Mouse (Mus musculus) neural tube, embryonic 11.5 days (tissue): Measurements from ENCODE around the gene Spata13. TPM values are rescaled to one million over a fixed set of nuclear protein-coding genes. Genes with fewer than 3 reads are reported as not detected.
A peak's percentile ranks its signal among the peaks of the same experiment; 100 is the strongest.

Experiments
- ATAC-seq: fragments of 200-750 bp; cut with Nextera tagmentation; 2 replicates; pipeline ENCODE4 v1.8.0; 2017; ENCODE audit warnings: moderate number of reproducible peaks, mild to moderate bottlenecking, moderate TSS enrichment, moderate library complexity; ENCODE audit not compliant: insufficient read depth, low FRiP score, low TSS enrichment
- DNase-seq: peaks from one replicate; pipeline ENCODE4 v3.0.0-alpha.2; 2015; ENCODE audit warnings: low spot score
- H3K27ac ChIP-seq: fragments of 300-500 bp; sonication (generic); 2 replicates; pipeline ENCODE4 v1.5.1; 2014; ENCODE audit warnings: low read depth, mild to moderate bottlenecking, low read length
- H3K27me3 ChIP-seq: fragments of 300-500 bp; sonication (generic); 2 replicates; pipeline ENCODE4 v1.6.1; 2014; ENCODE audit warnings: mild to moderate bottlenecking, low read length, mixed read lengths; ENCODE audit not compliant: control insufficient read depth, insufficient read depth
- H3K36me3 ChIP-seq: fragments of 300-500 bp; sonication (generic); 2 replicates; pipeline ENCODE4 v1.6.1; 2014; ENCODE audit warnings: mild to moderate bottlenecking, low read length, moderate library complexity, mixed read lengths; ENCODE audit not compliant: control insufficient read depth, insufficient read depth
- H3K4me1 ChIP-seq: fragments of 300-500 bp; sonication (generic); 2 replicates; pipeline ENCODE4 v1.6.1; 2014; ENCODE audit warnings: low read length, mixed read lengths; ENCODE audit not compliant: control insufficient read depth, insufficient read depth
- H3K4me2 ChIP-seq: fragments of 300-500 bp; sonication (generic); 2 replicates; pipeline ENCODE4 v1.6.1; 2014; ENCODE audit warnings: low read depth, mild to moderate bottlenecking, moderate library complexity
- H3K4me3 ChIP-seq: fragments of 300-500 bp; sonication (generic); 2 replicates; pipeline ENCODE4 v1.5.1; 2014; ENCODE audit warnings: low read depth, low read length
- H3K9ac ChIP-seq: fragments of 300-500 bp; sonication (generic); 2 replicates; pipeline ENCODE4 v1.6.1; 2014; ENCODE audit warnings: mild to moderate bottlenecking, low read length
- H3K9me3 ChIP-seq: fragments of 300-500 bp; sonication (generic); 2 replicates; pipeline ENCODE4 v1.6.1; 2016; ENCODE audit warnings: low read length; ENCODE audit not compliant: control insufficient read depth
- WGBS: fragments of 180-500 bp; shearing (Covaris S2); extraction: QIAGEN DNeasy Blood & Tissue Kit; methylation state at CpG from one replicate; pipeline ENCODE4 v1.1.7; 2014; 5-methylcytosine and 5-hydroxymethylcytosine counted together
- polyA plus RNA-seq: library from polyadenylated mRNA; unstranded; fragments of >200 nt; fragmentation: Nextera tagmentation; extraction: Ambion mirVana; gene quantifications from 2 replicates; pipeline ENCODE4 v1.2.1, GENCODE M21; 2014

Spata13 gene
- polyA plus RNA-seq = 56.2 and 64.9 TPM in 2 replicates

GRCm38 (mm10) chr14:60633961-60634864 is at the start of gene Spata13:
Gene Spata13 (plus strand): TSS chr14:60634001.
- peaks cover 38% of the 10 kb centered on the region for H3K4me1 ChIP-seq
- H3K9ac ChIP-seq = peak within 1 kb of the TSS; percentile 64
- WGBS = 0% methylated on average over 47 of the region's 50 CpGs
- H3K36me3 ChIP-seq = no peaks in the 10 kb centered on the region
- H3K27ac ChIP-seq = peak within 1 kb of the TSS; percentile 54
- ATAC-seq = peak; percentile 75
- no peaks in the 10 kb centered on the region for H3K27me3 ChIP-seq
- peak within 1 kb of the TSS; percentile 91 for H3K4me2 ChIP-seq
- no peaks in the 10 kb centered on the region for H3K9me3 ChIP-seq
- peak; percentile 95 for DNase-seq
- H3K4me3 ChIP-seq = peak within 1 kb of the TSS; percentile 69

GRCm38 (mm10) chr14:60586687-60587453 is 46.9 kb upstream of the Spata13 start:
- 0 out of 2 replicates have a peak overlapping the region, but pooled peaks have one; percentile 46 for H3K27ac ChIP-seq
- no peak overlapping the region for H3K4me3 ChIP-seq
- H3K4me1 ChIP-seq = peaks cover 3% of the 10 kb centered on the region; the same call in 1 of the 2 replicates
- H3K9me3 ChIP-seq = no peaks in the 10 kb centered on the region
- no peaks in the 10 kb centered on the region for H3K36me3 ChIP-seq
- H3K27me3 ChIP-seq = no peaks in the 10 kb centered on the region
- DNase-seq (peak; percentile 48), ATAC-seq (no peak)
- H3K4me2 ChIP-seq = no peak overlapping the region
- H3K9ac ChIP-seq = no peak overlapping the region
- WGBS = 50% methylated on average over 15 of the region's 15 CpGs

GRCm38 (mm10) chr14:60589001-60589400 is 44.8 kb upstream of the Spata13 start:
- 77% methylated on average over 2 of the region's 2 CpGs for WGBS
- no peak overlapping the region for H3K27ac ChIP-seq
- no peak for ATAC-seq

GRCm38 (mm10) chr14:60592339-60592738 is 41.5 kb upstream of the Spata13 start:
- no peak overlapping the region for H3K4me2 ChIP-seq
- H3K9ac ChIP-seq = no peak overlapping the region
- no peaks in the 10 kb centered on the region for H3K36me3 ChIP-seq
- H3K9me3 ChIP-seq = no peaks in the 10 kb centered on the region
- peaks cover 4% of the 10 kb centered on the region for H3K4me1 ChIP-seq
- DNase-seq (no peak), ATAC-seq (no peak)
- H3K27ac ChIP-seq = no peak overlapping the region
- H3K27me3 ChIP-seq = no peaks in the 10 kb centered on the region
- 91% methylated on average over 5 of the region's 5 CpGs for WGBS
- no peak overlapping the region for H3K4me3 ChIP-seq

More at GRCm38 (mm10) chr14:60589001-60589400, 44.8 kb upstream of the Spata13 start:
- Histone ChIP-seq H3K9ac (no peak overlapping the region), H3K36me3 (no peaks in the 10 kb centered on the region), H3K27me3 (no peaks in the 10 kb centered on the region), H3K9me3 (no peaks in the 10 kb centered on the region), H3K4me3 (no peak overlapping the region), H3K4me2 (no peak overlapping the region), H3K4me1 (peaks cover 3% of the 10 kb centered on the region; the same call in 1 of the 2 replicates)
- DNase-seq = no peak

GRCm38 (mm10) chr14:60592822-60593221 is 41.0 kb upstream of the Spata13 start:
- DNase-seq (no peak), ATAC-seq (no peak)
- 74% methylated on average over 7 of the region's 7 CpGs for WGBS

GRCm38 (mm10) chr14:60597571-60597970 is 36.2 kb upstream of the Spata13 start:
- Histone ChIP-seq H3K27ac (no peak overlapping the region), H3K36me3 (no peaks in the 10 kb centered on the region), H3K9ac (no peak overlapping the region), H3K4me3 (no peak overlapping the region), H3K4me2 (no peak overlapping the region), H3K4me1 (peaks cover 9% of the 10 kb centered on the region), H3K27me3 (no peaks in the 10 kb centered on the region), H3K9me3 (no peaks in the 10 kb centered on the region)
- ATAC-seq (0 out of 2 replicates have a peak, but pooled peaks have one; percentile 27), DNase-seq (no peak)
- WGBS = 1% methylated on average over 4 of the region's 4 CpGs

More at GRCm38 (mm10) chr14:60592822-60593221, 41.0 kb upstream of the Spata13 start:
- Histone ChIP-seq H3K4me3 (no peak overlapping the region), H3K4me1 (peaks cover 7% of the 10 kb centered on the region), H3K9ac (no peak overlapping the region), H3K27me3 (no peaks in the 10 kb centered on the region), H3K4me2 (no peak overlapping the region), H3K36me3 (no peaks in the 10 kb centered on the region), H3K9me3 (no peaks in the 10 kb centered on the region), H3K27ac (no peak overlapping the region)

- Histone ChIP-seq H3K27ac (no peak overlapping the region), H3K4me2 (no peak overlapping the region), H3K36me3 (no peaks in the 10 kb centered on the region), H3K9me3 (no peaks in the 10 kb centered on the region), H3K27me3 (no peaks in the 10 kb centered on the region), H3K9ac (no peak overlapping the region), H3K4me1 (peaks cover 9% of the 10 kb centered on the region), H3K4me3 (no peak overlapping the region)
- DNase-seq = no peak
- 89% methylated on average over 2 of the region's 2 CpGs for WGBS
- no peak for ATAC-seq
Measured at GRCm38 (mm10) chr14:60599044-60599443, 34.8 kb upstream of the Spata13 start.

- H3K9ac ChIP-seq = no peak overlapping the region
- H3K27ac ChIP-seq = no peak overlapping the region
- no peak for DNase-seq
- WGBS = 77% methylated on average over 2 of the region's 2 CpGs
- no peaks in the 10 kb centered on the region for H3K27me3 ChIP-seq
- H3K36me3 ChIP-seq = no peaks in the 10 kb centered on the region
- H3K4me2 ChIP-seq = no peak overlapping the region
- H3K9me3 ChIP-seq = no peaks in the 10 kb centered on the region
- no peak overlapping the region for H3K4me3 ChIP-seq
- no peak for ATAC-seq
- no peaks in the 10 kb centered on the region for H3K4me1 ChIP-seq
Measured at GRCm38 (mm10) chr14:60605564-60605963, 28.2 kb upstream of the Spata13 start.
